Mouse (Mus musculus) megakaryocyte, embryonic 14.5 days (primary cell): Measurements from ENCODE around the gene Cfhr2.

Experiments used
- FLI1 ChIP-seq: IDR thresholded peaks from 2 replicates; pipeline ENCODE4 v1.6.1; 2012; ENCODE audit warnings: low read length, inconsistent platforms, mixed read lengths
- GATA1 ChIP-seq: IDR thresholded peaks from 3 replicates; pipeline ENCODE4 v1.6.1; 2012; ENCODE audit warnings: mixed read lengths, low read length, inconsistent platforms, borderline replicate concordance

DNA sequence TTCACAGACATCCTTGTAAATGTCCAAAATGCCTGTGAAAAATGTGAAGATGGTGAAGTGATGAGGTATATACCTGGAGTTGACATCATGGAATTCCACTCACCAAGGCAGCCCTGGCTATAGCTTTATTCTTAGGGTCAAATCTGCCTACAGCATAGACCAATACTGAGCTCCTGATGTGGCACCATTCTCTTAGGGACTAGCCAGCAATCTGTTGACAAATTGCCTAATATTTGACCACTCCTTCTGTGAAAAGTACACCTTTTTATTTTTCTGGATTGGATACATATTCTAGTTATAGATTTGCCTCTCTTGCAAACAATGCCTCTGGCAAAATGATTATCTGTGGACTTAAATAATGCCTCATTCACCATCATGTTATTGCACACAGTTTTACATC lies 49.9 kb downstream of the Cfhr2 start:
- no peak for TF ChIP-seq GATA1
- TF ChIP-seq FLI1 = no peak
